Mouse (Mus musculus): ENCODE results near the gene Psme2b.

GRCm38 (mm10) chr11:48908459-48908858 is 37.5 kb downstream of the Psme2b start:
- no peak for TF ChIP-seq CTCF (conservative IDR thresholded peaks at IDR 0.05; ENCODE audit: insufficient read depth, insufficient read length, low read depth, low read length)
- no peak for TF ChIP-seq POLR2A (IDR thresholded peaks at IDR 0.05; ENCODE audit: low read depth, low read length)

Measured in kidney, adult 2 months (tissue).